Mouse (Mus musculus) adipocyte (in vitro differentiated cells): ENCODE results near the gene Tapt1.
"Not testable (repeated sequence)": the region's sequence is repeated elsewhere in the genome, so short reads cannot be mapped to it uniquely, and the experiment has no call there.

Source experiments
- DNase-seq: peaks from one replicate; pipeline ENCODE4 v3.0.0-alpha.2; 2016; ENCODE audit warnings: low spot score

The Tapt1 gene

GRCm38 (mm10) chr5:44126574-44126973 lies 99.9 kb downstream of the Tapt1 start:
- not testable (repeated sequence) for DNase-seq
